Mouse (Mus musculus) CH12.LX (cell line): ENCODE measurements around the gene Rcor2. TPM values are rescaled to one million over a fixed set of nuclear protein-coding genes. Genes with fewer than 3 reads are reported as not detected.

Experiments
- DNase-seq: peaks from one replicate; pipeline ENCODE4 v3.0.0-alpha.2; 2013; ENCODE audit errors: extremely low read depth
- H3K27ac ChIP-seq: 2 replicates; pipeline ENCODE4 v1.5.1; 2012; ENCODE audit warnings: low read depth, mild to moderate bottlenecking, control low read depth, moderate library complexity; ENCODE audit not compliant: insufficient read depth
- H3K27me3 ChIP-seq: replicated peaks from 2 replicates; pipeline ENCODE3; 2012; ENCODE audit warnings: inconsistent platforms
- H3K36me3 ChIP-seq, 2 experiments: replicated peaks in 1 of 2; 2 replicates each; pipeline versions ENCODE3 to v1.6.1; 2012; ENCODE audit warnings: inconsistent platforms in 1 of 2, low read length in 1 of 2, mild to moderate bottlenecking in 1 of 2, mixed read lengths in 1 of 2, moderate library complexity in 1 of 2; ENCODE audit not compliant: control insufficient read depth in 1 of 2, insufficient read depth in 1 of 2
- H3K4me1 ChIP-seq, 2 experiments: 2 replicates each; pipeline ENCODE4 v1.6.1; 2012; ENCODE audit warnings: inconsistent platforms in 1 of 2, moderate library complexity in 1 of 2; ENCODE audit not compliant: insufficient read depth in 2 of 2, control insufficient read depth in 1 of 2
- H3K4me2 ChIP-seq: 2 replicates; pipeline ENCODE4 v1.6.1; 2012; ENCODE audit warnings: low read depth, mild to moderate bottlenecking, control low read depth; ENCODE audit not compliant: poor library complexity, insufficient read depth, severe bottlenecking
- H3K4me3 ChIP-seq, 3 experiments: fragments of 150-350 bp in 1 of 3; sonication (generic) in 1 of 3; replicated peaks in 1 of 3; 2 replicates each; pipeline versions ENCODE3 to v1.5.1; 2011 to 2012; ENCODE audit warnings: low read depth in 2 of 3, low read length in 2 of 3, mild to moderate bottlenecking in 2 of 3, moderate library complexity in 2 of 3, control low read depth in 1 of 3, improper control_type of control experiment in 1 of 3, inconsistent platforms in 1 of 3, mixed read lengths in 1 of 3; ENCODE audit not compliant: poor library complexity in 1 of 3
- H3K79me2 ChIP-seq: replicated peaks from 2 replicates; pipeline ENCODE4 v1.6.1; 2012; ENCODE audit warnings: mild to moderate bottlenecking, moderate library complexity; ENCODE audit not compliant: control insufficient read depth, poor library complexity, insufficient read depth, severe bottlenecking; ENCODE audit errors: extremely low read depth
- H3K9ac ChIP-seq: 2 replicates; pipeline ENCODE4 v1.6.1; 2012; ENCODE audit warnings: low read depth, mild to moderate bottlenecking, control low read depth, moderate library complexity; ENCODE audit not compliant: insufficient read depth
- H3K9me3 ChIP-seq: replicated peaks from 2 replicates; pipeline ENCODE3; 2012; ENCODE audit warnings: low read length, inconsistent platforms, mixed read lengths
- CHD1 ChIP-seq: IDR thresholded peaks from 2 replicates; pipeline ENCODE4 v1.6.1; 2012; ENCODE audit warnings: low read depth, low read length, improper control_type of control experiment, inconsistent platforms
- CTCF ChIP-seq, 2 experiments: IDR thresholded peaks in 1 of 2; conservative IDR thresholded peaks in 1 of 2; 2 replicates each; pipeline ENCODE4 v1.5.1; 2011 to 2012; ENCODE audit warnings: low read depth in 2 of 2, low read length in 2 of 2, improper control_type of control experiment in 1 of 2, inconsistent platforms in 1 of 2, mild to moderate bottlenecking in 1 of 2, moderate library complexity in 1 of 2
- ELF1 ChIP-seq: IDR thresholded peaks from 2 replicates; pipeline ENCODE4 v1.6.1; 2014; ENCODE audit warnings: low read depth, mild to moderate bottlenecking, inconsistent platforms, low read length, improper control_type of control experiment
- ETS1 ChIP-seq: conservative IDR thresholded peaks from 2 replicates; pipeline ENCODE4 v1.6.1; 2012; ENCODE audit warnings: low read depth, mild to moderate bottlenecking, inconsistent platforms, low read length, improper control_type of control experiment, moderate library complexity
- GABPA ChIP-seq: IDR thresholded peaks from 2 replicates; pipeline ENCODE4 v1.6.1; 2012; ENCODE audit warnings: low read depth, low read length, improper control_type of control experiment, inconsistent platforms; ENCODE audit not compliant: insufficient replicate concordance
- IRF4 ChIP-seq: IDR thresholded peaks from 2 replicates; pipeline ENCODE4 v1.6.1; 2014; ENCODE audit warnings: low read depth, mild to moderate bottlenecking, inconsistent platforms, low read length, improper control_type of control experiment
- JUN ChIP-seq: IDR thresholded peaks from 2 replicates; pipeline ENCODE4 v1.6.1; 2011; ENCODE audit warnings: low read depth, mild to moderate bottlenecking, low read length, improper control_type of control experiment, moderate library complexity; ENCODE audit not compliant: insufficient read depth
- JUND ChIP-seq: conservative IDR thresholded peaks from 2 replicates; pipeline ENCODE4 v1.6.1; 2011; ENCODE audit warnings: low read depth, low read length, improper control_type of control experiment
- MAX ChIP-seq: IDR thresholded peaks from 2 replicates; pipeline ENCODE4 v1.6.1; 2011; ENCODE audit warnings: low read length, improper control_type of control experiment
- MXI1 ChIP-seq: IDR thresholded peaks from 2 replicates; pipeline ENCODE4 v1.6.1; 2011; ENCODE audit warnings: mild to moderate bottlenecking, low read depth, low read length, improper control_type of control experiment
- MYC ChIP-seq: IDR thresholded peaks from 2 replicates; pipeline ENCODE4 v1.6.1; 2011; ENCODE audit warnings: low read depth, mild to moderate bottlenecking, improper control_type of control experiment, low read length
- NELFE ChIP-seq: IDR thresholded peaks from 2 replicates; pipeline ENCODE4 v1.6.1; 2011; ENCODE audit warnings: low read depth, low read length, improper control_type of control experiment
- PAX5 ChIP-seq: IDR thresholded peaks from 2 replicates; pipeline ENCODE4 v1.6.1; 2012; ENCODE audit warnings: low read length, inconsistent platforms, mixed read lengths
- POLR2A ChIP-seq: IDR thresholded peaks from 2 replicates; pipeline ENCODE4 v1.6.1; 2011; ENCODE audit warnings: low read depth, mild to moderate bottlenecking, improper control_type of control experiment, low read length
- POLR2AphosphoS2 ChIP-seq: IDR thresholded peaks from 2 replicates; pipeline ENCODE4 v1.6.1; 2011; ENCODE audit warnings: low read depth, low read length, improper control_type of control experiment
- RAD21 ChIP-seq: IDR thresholded peaks from 2 replicates; pipeline ENCODE4 v1.6.1; 2011; ENCODE audit warnings: low read depth, mild to moderate bottlenecking, low read length, improper control_type of control experiment, moderate library complexity
- RCOR1 ChIP-seq: conservative IDR thresholded peaks from 2 replicates; pipeline ENCODE4 v1.6.1; 2012; ENCODE audit warnings: low read depth, mild to moderate bottlenecking, inconsistent platforms, low read length, improper control_type of control experiment
- SMC3 ChIP-seq: IDR thresholded peaks from 2 replicates; pipeline ENCODE4 v1.6.1; 2011; ENCODE audit warnings: low read depth, low read length, improper control_type of control experiment
- TBP ChIP-seq: conservative IDR thresholded peaks from 2 replicates; pipeline ENCODE4 v1.6.1; 2011; ENCODE audit warnings: low read depth, low read length, improper control_type of control experiment
- UBTF ChIP-seq: IDR thresholded peaks from 2 replicates; pipeline ENCODE4 v1.6.1; 2012; ENCODE audit warnings: low read depth, mild to moderate bottlenecking, inconsistent platforms, low read length, improper control_type of control experiment, moderate library complexity
- ZC3H11A ChIP-seq: IDR thresholded peaks from 2 replicates; pipeline ENCODE4 v1.6.1; 2012; ENCODE audit warnings: low read depth, mild to moderate bottlenecking, inconsistent platforms, low read length, improper control_type of control experiment
- ZKSCAN1 ChIP-seq: IDR thresholded peaks from 2 replicates; pipeline ENCODE4 v1.6.1; 2012; ENCODE audit warnings: low read depth, inconsistent platforms, low read length, improper control_type of control experiment, borderline replicate concordance
- ZMIZ1 ChIP-seq: IDR thresholded peaks from 2 replicates; pipeline ENCODE4 v1.6.1; 2012; ENCODE audit warnings: low read depth, mild to moderate bottlenecking, inconsistent platforms, low read length, improper control_type of control experiment
- dilution Hi-C: fragments of 300-500 bp; cut with MboI; formaldehyde crosslinking; loops from 2 replicates; pipeline ENCODE4 v1.14.3; 2020; ENCODE audit warnings: low sequenced_read_pairs; ENCODE audit not compliant: extremely low pct_unique_long_range_greater_than_20kb, extremely low pct_ligation_motif_present
- in situ Hi-C: fragments of 300-500 bp; cut with MboI; formaldehyde crosslinking; loops from 3 replicates; pipeline ENCODE4 v1.14.3; 2019; ENCODE audit warnings: low sequenced_read_pairs, low pct_ligation_motif_present, low pct_unique_long_range_greater_than_20kb, mixed read lengths
- polyA plus RNA-seq: library from polyadenylated mRNA; unstranded; fragments of >175 nt; gene quantifications from 2 replicates; pipeline ENCODE4 v1.2.1, GENCODE M21; 2012; ENCODE audit warnings: low read depth; ENCODE audit not compliant: insufficient read length
- total RNA-seq, 2 experiments: library from RNA; depleted of rRNA; stranded (reverse); fragments of 300-350 nt in 1 of 2; fragments of >200 nt in 1 of 2; gene quantifications; 2 replicates each; pipeline ENCODE4 v1.2.3; 2012 to 2014

Gene Rcor2
- total and polyA plus RNA-seq, 3 experiments: 9.2 to 28.2 (median 12.0) TPM

DNA sequence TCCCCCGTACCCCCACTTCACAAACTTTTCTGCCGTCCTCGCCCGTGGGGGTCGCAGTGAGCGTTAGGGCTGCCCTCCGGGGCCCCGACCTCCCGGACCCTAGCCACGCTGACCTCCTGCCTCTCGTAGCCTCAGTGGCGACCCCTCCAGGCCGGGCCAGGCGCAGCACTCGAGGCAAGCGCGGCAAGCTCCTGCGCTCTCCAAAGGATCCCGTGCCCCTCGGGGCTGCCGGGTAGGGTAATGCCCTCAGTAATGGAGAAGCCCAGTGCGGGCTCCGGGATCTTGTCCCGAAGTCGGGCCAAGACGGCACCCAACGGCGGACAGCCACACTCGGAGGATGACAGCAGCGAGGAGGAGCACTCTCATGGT lies 1.6 kb downstream of the Rcor2 start (continued):
- TF ChIP-seq RCOR1 (no peak), CHD1 (no peak), MXI1 (peak; percentile 70; the same call in 1 of the 2 replicates)
- TF ChIP-seq, all 38 proteins: peak for 8

GRCm38 (mm10) chr19:7269290-7270044 lies 2.3 kb downstream of the Rcor2 start:
- no peak for TF ChIP-seq MXI1
- no peak for TF ChIP-seq PAX5
- TF ChIP-seq MAX: no peak
- no peak for TF ChIP-seq CTCF (conservative IDR thresholded peaks at IDR 0.05 in 1 of 2, IDR thresholded peaks at IDR 0.05 in 1 of 2; ENCODE audit: low read depth in 2 of 2, low read length in 2 of 2)
- TF ChIP-seq POLR2AphosphoS2: no peak
- no peak for TF ChIP-seq ZMIZ1
- no peak for TF ChIP-seq NELFE
- TF ChIP-seq ZC3H11A: no peak
- TF ChIP-seq UBTF: no peak
- TF ChIP-seq JUND: no peak
- no peak for TF ChIP-seq IRF4
- no peak for TF ChIP-seq GABPA
- no peak for TF ChIP-seq ELF1
- no peak for TF ChIP-seq ETS1
- no peak for TF ChIP-seq ZKSCAN1
- no peak overlapping the region for H3K27ac ChIP-seq
- peak overlapping the region; percentile 61 to 79 (median 73) for H3K4me3 ChIP-seq

DNA sequence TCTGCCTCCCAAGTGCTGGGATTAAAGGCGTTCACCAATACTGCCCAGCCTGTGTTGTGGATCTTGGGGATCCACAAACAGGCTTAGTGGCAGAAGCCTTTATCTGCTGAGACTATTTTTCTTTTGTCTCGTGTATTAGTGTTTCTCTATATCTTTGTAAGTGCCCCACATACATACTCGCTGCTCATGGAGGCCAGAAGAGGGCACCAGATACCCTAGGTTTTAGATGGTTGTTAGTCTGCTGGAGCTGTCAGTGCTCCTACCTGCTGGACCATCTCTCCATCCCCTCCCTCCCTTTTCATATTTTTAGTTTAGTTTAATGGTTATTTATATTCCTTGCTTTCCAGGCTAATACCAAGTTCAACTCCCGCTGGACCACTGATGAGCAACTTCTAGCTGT lies 6.4 kb downstream of the Rcor2 start:
- Histone ChIP-seq H3K27ac (no peak overlapping the region), H3K9ac (no peak overlapping the region), H3K36me3 (peaks cover 42 to 83% of the 10 kb centered on the region in 2 experiments), H3K27me3 (no peaks in the 10 kb centered on the region), H3K4me2 (no peak overlapping the region), H3K9me3 (peaks cover 4% of the 10 kb centered on the region), H3K79me2 (no peaks in the 10 kb centered on the region), H3K4me1 (peaks cover 8 to 20% of the 10 kb centered on the region in 2 experiments), H3K4me3 (no peak overlapping the region)
- in situ Hi-C loops: no loop called here
- DNase-seq: no peak
- TF ChIP-seq JUND: no peak
- TF ChIP-seq JUN: no peak
- peak; percentile 36 for TF ChIP-seq RAD21
- TF ChIP-seq TBP: no peak
- no peak for TF ChIP-seq MYC
- no peak for TF ChIP-seq ETS1
- TF ChIP-seq PAX5: no peak
- TF ChIP-seq POLR2A: no peak
- TF ChIP-seq SMC3: peak; percentile 3; the same call in 1 of the 2 replicates
- peak in 1 of 2 experiments; percentile 50; a peak in 2 of 4 replicates for TF ChIP-seq CTCF (conservative IDR thresholded peaks at IDR 0.05 in 1 of 2, IDR thresholded peaks at IDR 0.05 in 1 of 2; ENCODE audit: low read depth in 2 of 2, low read length in 2 of 2)
- dilution Hi-C loops: no loop called here

More at GRCm38 (mm10) chr19:7269290-7270044, 2.3 kb downstream of the Rcor2 start:
- in situ Hi-C loops (loop anchor here (5.0 kb wide), 1 partner anchor 78 kb away; no protein-coding TSS in a partner anchor), dilution Hi-C loops (no loop called here)
- peak overlapping the region; percentile 57 for H3K4me2 ChIP-seq
- H3K4me1 ChIP-seq: peaks cover 14 to 44% of the 10 kb centered on the region in 2 experiments
- peaks cover 10 to 44% of the 10 kb centered on the region in 2 experiments for H3K36me3 ChIP-seq
- peak overlapping the region; percentile 30 for H3K9ac ChIP-seq
- H3K79me2 ChIP-seq: no peaks in the 10 kb centered on the region
- no peak for DNase-seq
- no peaks in the 10 kb centered on the region for H3K27me3 ChIP-seq
- peaks cover 4% of the 10 kb centered on the region for H3K9me3 ChIP-seq
